Mouse (Mus musculus): ENCODE results near the gene Gtf2a2.
"Not testable (repeated sequence)": the region's sequence is repeated elsewhere in the genome, so short reads cannot be mapped to it uniquely, and the experiment has no call there.

- TF ChIP-seq TAL1, GATA1 (IDR thresholded peaks at IDR 0.05; ENCODE audit: low read length): not testable (repeated sequence)
Measured at GRCm38 (mm10) chr9:70023615-70024014, 11.3 kb downstream of the Gtf2a2 start.
